Mouse (Mus musculus): ENCODE data around the gene Itpr3.

Gene Itpr3

GRCm38 (mm10) chr17:27056812-27057516 is at the start of gene Itpr3:
TSS of gene Itpr3 (plus strand) at chr17:27057304.
- DNase-seq (ENCODE audit: low read depth), result peak; percentile 89

- no peak for DNase-seq (ENCODE audit: low read depth)
These were observed 48.8 kb upstream of the Itpr3 start for GRCm38 (mm10) chr17:27008277-27008676.

GRCm38 (mm10) chr17:27011167-27011566 is 45.9 kb upstream of the Itpr3 start:
- no peak for DNase-seq (ENCODE audit: low read depth)

- peak; percentile 40 for DNase-seq (ENCODE audit: low read depth)
These were observed 45.0 kb upstream of the Itpr3 start for GRCm38 (mm10) chr17:27011998-27012672.

GRCm38 (mm10) chr17:27012909-27013308 is 44.2 kb upstream of the Itpr3 start:
- peak; percentile 54 for DNase-seq (ENCODE audit: low read depth)

GRCm38 (mm10) chr17:27017564-27018499 is 39.3 kb upstream of the Itpr3 start:
- peak; percentile 95 for DNase-seq (ENCODE audit: low read depth)

GRCm38 (mm10) chr17:27018555-27019196 is 38.4 kb upstream of the Itpr3 start:
- peak; percentile 26 for DNase-seq (ENCODE audit: low read depth)

- no peak for DNase-seq (ENCODE audit: low read depth)
These were observed 36.0 kb upstream of the Itpr3 start for GRCm38 (mm10) chr17:27021076-27021475.

GRCm38 (mm10) chr17:27021736-27022135 is 35.4 kb upstream of the Itpr3 start:
- no peak for DNase-seq (ENCODE audit: low read depth)

- no peak for DNase-seq (ENCODE audit: low read depth)
These were observed 33.8 kb upstream of the Itpr3 start for GRCm38 (mm10) chr17:27023342-27023741.

- no peak for DNase-seq (ENCODE audit: low read depth)
These were observed 31.7 kb upstream of the Itpr3 start for GRCm38 (mm10) chr17:27025326-27025902.

- DNase-seq (ENCODE audit: low read depth), result no peak
These were observed 31.2 kb upstream of the Itpr3 start for GRCm38 (mm10) chr17:27025951-27026350.

- DNase-seq (ENCODE audit: low read depth), result peak; percentile 64
These were observed 29.4 kb upstream of the Itpr3 start for GRCm38 (mm10) chr17:27027460-27028283.

- peak; percentile 96 for DNase-seq (ENCODE audit: low read depth)
These were observed 28.8 kb upstream of the Itpr3 start for GRCm38 (mm10) chr17:27028284-27028795.

- DNase-seq (ENCODE audit: low read depth), result no peak
These were observed 28.2 kb upstream of the Itpr3 start, which contains the start of gene Bak1 for GRCm38 (mm10) chr17:27028909-27029308. TSS of gene Bak1 (minus strand) at chr17:27029009.

- no peak for DNase-seq (ENCODE audit: low read depth)
These were observed 27.7 kb upstream of the Itpr3 start for GRCm38 (mm10) chr17:27029431-27029830.

GRCm38 (mm10) chr17:27030896-27031295 is 26.2 kb upstream of the Itpr3 start:
- no peak for DNase-seq (ENCODE audit: low read depth)

- DNase-seq (ENCODE audit: low read depth), result no peak
These were observed 24.8 kb upstream of the Itpr3 start for GRCm38 (mm10) chr17:27032328-27032727.

- DNase-seq (ENCODE audit: low read depth), result peak; percentile 94
These were observed 24.2 kb upstream of the Itpr3 start for GRCm38 (mm10) chr17:27032869-27033268.

- no peak for DNase-seq (ENCODE audit: low read depth)
These were observed 20.6 kb upstream of the Itpr3 start for GRCm38 (mm10) chr17:27036465-27036864.
